Mouse (Mus musculus): ENCODE measurements around the gene Xpc. TPM values are rescaled to one million over a fixed set of nuclear protein-coding genes. Genes with fewer than 3 reads are reported as not detected.
A peak's percentile ranks its signal among the peaks of the same experiment; 100 is the strongest.

Gene Xpc
- polyA plus RNA-seq, 1 experiment from 2014 or later: 21.1 TPM

DNA sequence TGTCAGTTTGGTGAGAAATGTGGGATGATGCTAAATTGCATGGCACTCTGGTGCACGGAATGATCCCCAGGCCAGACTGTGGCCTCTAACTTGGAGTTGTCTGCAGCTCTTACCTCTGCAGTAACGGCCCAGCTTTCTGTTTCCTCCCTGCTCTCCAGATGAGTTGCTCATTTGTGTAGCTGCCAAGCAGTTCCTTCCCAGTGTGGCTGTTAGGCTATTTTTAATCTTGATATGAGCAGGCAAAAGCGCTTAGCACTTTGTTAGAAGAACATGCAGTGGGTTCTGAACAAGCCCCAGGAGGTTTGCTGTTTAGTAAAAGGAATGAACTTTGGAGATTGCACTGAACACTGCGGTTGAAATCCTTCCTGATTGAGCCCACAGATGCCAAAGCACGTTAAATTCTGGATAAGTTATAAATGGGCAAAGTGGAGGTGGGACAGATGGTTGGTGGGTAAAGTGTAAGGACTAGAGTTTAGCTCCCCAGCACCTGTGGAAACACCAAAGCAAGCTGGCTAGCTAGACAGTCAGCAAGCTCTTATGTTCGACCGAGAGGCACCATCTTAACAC lies 2.8 kb upstream of the Xpc start:
- Histone ChIP-seq H3K27me3 (no peaks in the 10 kb centered on the region), H3K4me1 (replicated peaks) (peaks cover 23% of the 10 kb centered on the region), H3K9ac (peak overlapping the region; percentile 41; the same call in 1 of the 2 replicates), H3K9me3 (no peaks in the 10 kb centered on the region), H3K27ac (replicated peaks) (no peak overlapping the region), H3K36me3 (peaks cover 59% of the 10 kb centered on the region), H3K4me3 (no peak overlapping the region), H3K4me2 (no peak overlapping the region)
- 91% methylated on average over 7 of the region's 7 CpGs for WGBS
- no peak for ATAC-seq (ENCODE audit: low read depth)

GRCm38 (mm10) chr6:91514737-91515362 lies 838 bp downstream of the Xpc start:
- 27% methylated on average over 10 of the region's 10 CpGs for WGBS
- H3K36me3 ChIP-seq: peaks cover 32% of the 10 kb centered on the region
- peaks cover 23% of the 10 kb centered on the region for H3K4me1 ChIP-seq (replicated peaks)
- peak overlapping the region; percentile 76; the same call in 1 of the 2 replicates for H3K27ac ChIP-seq (replicated peaks)
- peak overlapping the region; percentile 71 for H3K4me2 ChIP-seq
- no peaks in the 10 kb centered on the region for H3K9me3 ChIP-seq
- peak overlapping the region; percentile 76 for H3K9ac ChIP-seq
- H3K4me3 ChIP-seq: peak overlapping the region; percentile 85
- no peaks in the 10 kb centered on the region for H3K27me3 ChIP-seq
- ATAC-seq (ENCODE audit: low read depth): no peak

- Histone ChIP-seq H3K9ac (peak overlapping the region; percentile 76), H3K27me3 (no peaks in the 10 kb centered on the region), H3K27ac (replicated peaks) (no peak overlapping the region), H3K9me3 (no peaks in the 10 kb centered on the region), H3K36me3 (peaks cover 31% of the 10 kb centered on the region), H3K4me1 (replicated peaks) (peaks cover 23% of the 10 kb centered on the region), H3K4me3 (no peak overlapping the region; the same call in 1 of the 2 replicates), H3K4me2 (peak overlapping the region; percentile 71)
- no peak for ATAC-seq (ENCODE audit: low read depth)
These were observed 1.6 kb downstream of the Xpc start for GRCm38 (mm10) chr6:91514135-91514534.

GRCm38 (mm10) chr6:91510211-91510610 lies 5.5 kb downstream of the Xpc start:
- H3K4me2 ChIP-seq: no peak overlapping the region
- WGBS: 86% methylated on average over 10 of the region's 10 CpGs
- peaks cover 10% of the 10 kb centered on the region for H3K4me1 ChIP-seq (replicated peaks)
- no peak overlapping the region for H3K4me3 ChIP-seq
- H3K27ac ChIP-seq (replicated peaks): no peak overlapping the region
- H3K9ac ChIP-seq: no peak overlapping the region
- H3K9me3 ChIP-seq: no peaks in the 10 kb centered on the region
- no peaks in the 10 kb centered on the region for H3K27me3 ChIP-seq
- ATAC-seq (ENCODE audit: low read depth): no peak
- peaks cover 53% of the 10 kb centered on the region for H3K36me3 ChIP-seq

DNA sequence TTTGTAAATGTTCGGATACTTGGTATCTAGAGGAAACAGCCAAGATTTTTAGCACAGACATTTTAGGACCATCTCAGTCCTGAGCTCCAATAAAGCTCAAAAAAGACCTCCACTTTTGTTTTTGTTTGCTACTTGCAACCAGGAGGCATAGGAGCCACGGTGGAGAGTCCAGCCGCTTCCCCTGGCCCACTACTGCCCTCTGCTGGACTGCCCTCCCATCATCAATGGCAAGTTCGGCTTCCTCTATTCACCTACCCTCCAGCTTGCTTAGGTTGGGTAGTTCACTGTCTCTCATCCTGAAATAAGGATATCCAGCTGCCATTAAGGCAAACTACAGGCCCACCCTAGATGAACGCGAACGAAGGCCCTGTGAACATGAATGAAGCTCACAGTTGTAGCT lies 6.4 kb downstream of the Xpc start:
- no peaks in the 10 kb centered on the region for H3K27me3 ChIP-seq
- 44% methylated on average over 7 of the region's 7 CpGs for WGBS
- no peaks in the 10 kb centered on the region for H3K9me3 ChIP-seq
- H3K9ac ChIP-seq: no peak overlapping the region
- peaks cover 62% of the 10 kb centered on the region for H3K36me3 ChIP-seq
- peaks cover 1% of the 10 kb centered on the region for H3K4me1 ChIP-seq (replicated peaks)
- 0 out of 2 replicates have a peak, but pooled peaks have one; percentile 15 for ATAC-seq (ENCODE audit: low read depth)
- H3K27ac ChIP-seq (replicated peaks): no peak overlapping the region
- H3K4me3 ChIP-seq: no peak overlapping the region
- H3K4me2 ChIP-seq: no peak overlapping the region

GRCm38 (mm10) chr6:91508041-91508440 lies 7.6 kb downstream of the Xpc start:
- WGBS: 93% methylated on average over 3 of the region's 3 CpGs
- no peak overlapping the region for H3K27ac ChIP-seq (replicated peaks)
- no peak overlapping the region for H3K4me3 ChIP-seq
- ATAC-seq (ENCODE audit: low read depth): no peak
- peaks cover 74% of the 10 kb centered on the region for H3K36me3 ChIP-seq
- H3K27me3 ChIP-seq: no peaks in the 10 kb centered on the region
- H3K4me1 ChIP-seq (replicated peaks): no peaks in the 10 kb centered on the region
- no peak overlapping the region for H3K9ac ChIP-seq
- H3K9me3 ChIP-seq: no peaks in the 10 kb centered on the region
- H3K4me2 ChIP-seq: no peak overlapping the region

- Histone ChIP-seq H3K27ac (replicated peaks) (no peak overlapping the region), H3K4me1 (replicated peaks) (no peaks in the 10 kb centered on the region), H3K4me3 (no peak overlapping the region), H3K27me3 (no peaks in the 10 kb centered on the region), H3K36me3 (peaks cover 94% of the 10 kb centered on the region), H3K9me3 (no peaks in the 10 kb centered on the region), H3K9ac (no peak overlapping the region), H3K4me2 (no peak overlapping the region)
- 92% methylated on average over 5 of the region's 5 CpGs for WGBS
- no peak for ATAC-seq (ENCODE audit: low read depth)
These were observed 9.7 kb downstream of the Xpc start for GRCm38 (mm10) chr6:91506036-91506435.

DNA sequence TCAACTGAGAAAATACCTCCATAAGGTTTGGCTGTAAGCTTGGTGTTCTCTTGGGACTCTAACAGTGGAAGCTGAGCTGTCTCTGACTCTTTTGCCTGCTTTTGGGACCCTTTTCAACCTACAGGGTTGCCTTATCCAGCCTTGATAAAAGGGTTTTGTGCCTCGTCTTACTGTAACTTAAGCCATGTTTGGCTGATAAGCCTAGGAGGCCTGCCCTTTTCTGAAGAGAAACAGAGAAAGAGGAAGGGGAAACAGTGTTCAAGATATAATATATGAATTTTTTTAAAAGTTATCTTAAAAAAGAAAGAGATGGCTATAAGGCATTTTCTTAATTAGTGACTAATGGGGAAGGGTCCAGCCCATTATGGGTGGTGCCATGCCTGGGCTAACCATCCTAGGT lies 12.4 kb downstream of the Xpc start:
- H3K4me3 ChIP-seq: no peak overlapping the region
- WGBS: 86% methylated on average over 1 of the region's 1 CpGs
- no peak overlapping the region for H3K4me2 ChIP-seq
- no peak overlapping the region for H3K9ac ChIP-seq
- H3K9me3 ChIP-seq: no peaks in the 10 kb centered on the region
- peaks cover 100% of the 10 kb centered on the region for H3K36me3 ChIP-seq
- no peaks in the 10 kb centered on the region for H3K4me1 ChIP-seq (replicated peaks)
- no peak for ATAC-seq (ENCODE audit: low read depth)
- no peak overlapping the region for H3K27ac ChIP-seq (replicated peaks)
- no peaks in the 10 kb centered on the region for H3K27me3 ChIP-seq

- Histone ChIP-seq H3K27me3 (no peaks in the 10 kb centered on the region), H3K9me3 (no peaks in the 10 kb centered on the region), H3K36me3 (peaks cover 94% of the 10 kb centered on the region), H3K4me1 (replicated peaks) (no peaks in the 10 kb centered on the region), H3K9ac (no peak overlapping the region), H3K27ac (replicated peaks) (no peak overlapping the region), H3K4me3 (no peak overlapping the region), H3K4me2 (no peak overlapping the region)
- no peak for ATAC-seq (ENCODE audit: low read depth)
- 87% methylated on average over 8 of the region's 8 CpGs for WGBS
These were observed 21.2 kb downstream of the Xpc start for GRCm38 (mm10) chr6:91494526-91494925.

DNA sequence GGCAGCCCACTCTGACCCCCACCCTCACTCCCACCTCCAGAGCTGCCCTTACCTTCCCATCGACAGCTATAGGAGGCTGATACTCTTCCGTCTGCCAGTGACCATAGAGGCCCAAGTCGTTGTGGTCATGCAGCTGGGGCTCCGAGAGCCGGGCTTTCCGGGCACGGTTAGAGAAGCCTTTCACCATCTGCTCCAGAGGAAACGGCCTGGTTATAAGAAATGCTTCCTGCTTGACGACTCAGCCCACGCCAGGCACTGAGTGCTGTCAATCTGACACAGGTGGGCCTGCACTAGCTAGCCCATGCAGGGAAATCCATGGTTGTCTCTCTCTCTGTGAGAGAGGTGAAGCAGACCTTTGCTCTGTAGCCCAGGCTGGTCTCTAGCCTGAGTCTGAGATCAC lies 22.6 kb downstream of the Xpc start:
- H3K27me3 ChIP-seq: no peaks in the 10 kb centered on the region
- H3K36me3 ChIP-seq: peaks cover 93% of the 10 kb centered on the region
- H3K9ac ChIP-seq: no peak overlapping the region
- no peak overlapping the region for H3K27ac ChIP-seq (replicated peaks)
- H3K4me1 ChIP-seq (replicated peaks): no peaks in the 10 kb centered on the region
- no peak for ATAC-seq (ENCODE audit: low read depth)
- H3K4me3 ChIP-seq: no peak overlapping the region
- H3K4me2 ChIP-seq: no peak overlapping the region
- 87% methylated on average over 10 of the region's 10 CpGs for WGBS
- H3K9me3 ChIP-seq: no peaks in the 10 kb centered on the region

- H3K27me3 ChIP-seq: no peaks in the 10 kb centered on the region
- no peak overlapping the region for H3K4me2 ChIP-seq
- H3K4me1 ChIP-seq (replicated peaks): no peaks in the 10 kb centered on the region
- no peak overlapping the region for H3K4me3 ChIP-seq
- no peak overlapping the region for H3K9ac ChIP-seq
- H3K27ac ChIP-seq (replicated peaks): no peak overlapping the region
- 76% methylated on average over 6 of the region's 6 CpGs for WGBS
- no peaks in the 10 kb centered on the region for H3K9me3 ChIP-seq
- peaks cover 93% of the 10 kb centered on the region for H3K36me3 ChIP-seq
- ATAC-seq (ENCODE audit: low read depth): no peak
These were observed 24.7 kb downstream of the Xpc start for GRCm38 (mm10) chr6:91491004-91491403.

DNA sequence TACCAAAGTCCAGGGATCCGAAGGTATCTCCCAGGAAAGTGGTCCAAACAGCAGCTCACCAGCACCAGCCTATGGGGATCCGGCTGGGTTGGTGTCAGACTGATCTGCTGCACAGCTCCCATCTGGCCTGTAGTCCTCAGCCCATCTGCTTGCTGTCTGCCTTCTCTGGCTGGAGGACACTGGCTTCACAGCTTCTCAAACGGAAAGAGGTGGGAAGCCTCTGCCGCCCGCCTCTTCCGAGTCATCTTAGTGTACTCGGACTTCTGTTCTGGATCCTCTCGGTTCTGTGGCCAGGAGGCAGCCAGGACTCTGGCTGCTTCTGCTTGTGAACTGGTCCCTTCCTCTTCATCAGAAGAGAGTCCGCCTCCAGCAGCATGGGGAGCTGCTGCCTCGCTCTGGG lies 25.8 kb downstream of the Xpc start:
- H3K9me3 ChIP-seq: no peaks in the 10 kb centered on the region
- H3K9ac ChIP-seq: no peak overlapping the region
- H3K4me3 ChIP-seq: no peak overlapping the region
- H3K27me3 ChIP-seq: no peaks in the 10 kb centered on the region
- 90% methylated on average over 10 of the region's 10 CpGs for WGBS
- ATAC-seq (ENCODE audit: low read depth): no peak
- no peaks in the 10 kb centered on the region for H3K4me1 ChIP-seq (replicated peaks)
- H3K4me2 ChIP-seq: no peak overlapping the region
- H3K27ac ChIP-seq (replicated peaks): no peak overlapping the region
- peaks cover 93% of the 10 kb centered on the region for H3K36me3 ChIP-seq
